Mouse (Mus musculus): ENCODE measurements around the gene Aff1.

Aff1 gene

GRCm38 (mm10) chr5:103726281-103726938, 34.2 kb downstream of the Aff1 start:
- no peak for DNase-seq (ENCODE audit: low spot score)

- DNase-seq (ENCODE audit: low spot score) = no peak
Observed at GRCm38 (mm10) chr5:103727777-103728395, 35.7 kb downstream of the Aff1 start.

- no peak for DNase-seq (ENCODE audit: low spot score)
Observed at GRCm38 (mm10) chr5:103729225-103729624, 37.1 kb downstream of the Aff1 start.

- DNase-seq (ENCODE audit: low spot score) = no peak
Observed at GRCm38 (mm10) chr5:103730142-103730541, 38.0 kb downstream of the Aff1 start.

DNA sequence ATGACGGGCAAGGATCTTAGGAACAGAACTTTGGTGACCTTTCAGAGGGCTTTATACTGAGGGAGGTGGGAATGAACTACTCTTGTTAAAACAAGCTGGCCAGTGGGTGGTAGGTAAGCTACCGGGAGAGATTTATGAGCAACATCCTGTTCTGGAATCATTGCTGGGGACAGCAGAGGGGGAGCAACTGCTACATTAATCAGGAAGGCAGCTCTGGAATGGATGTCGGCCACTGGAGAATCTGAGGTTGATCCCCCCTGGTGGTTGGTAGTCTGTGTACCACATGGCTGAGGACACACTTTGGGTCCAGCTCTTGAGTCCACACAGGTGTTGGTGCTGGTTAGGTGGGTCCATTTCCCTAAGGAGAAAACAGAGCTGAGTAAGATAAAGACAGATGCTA, 38.6 kb downstream of the Aff1 start:
- DNase-seq (ENCODE audit: low spot score) = no peak

GRCm38 (mm10) chr5:103732581-103732980, 40.4 kb downstream of the Aff1 start:
- DNase-seq (ENCODE audit: low spot score) = no peak

- no peak for DNase-seq (ENCODE audit: low spot score)
Observed at GRCm38 (mm10) chr5:103735411-103736112, 43.4 kb downstream of the Aff1 start.

- DNase-seq (ENCODE audit: low spot score) = no peak
Observed at GRCm38 (mm10) chr5:103736553-103737207, 44.5 kb downstream of the Aff1 start.

GRCm38 (mm10) chr5:103737208-103738066, 45.3 kb downstream of the Aff1 start:
- no peak for DNase-seq (ENCODE audit: low spot score)

DNA sequence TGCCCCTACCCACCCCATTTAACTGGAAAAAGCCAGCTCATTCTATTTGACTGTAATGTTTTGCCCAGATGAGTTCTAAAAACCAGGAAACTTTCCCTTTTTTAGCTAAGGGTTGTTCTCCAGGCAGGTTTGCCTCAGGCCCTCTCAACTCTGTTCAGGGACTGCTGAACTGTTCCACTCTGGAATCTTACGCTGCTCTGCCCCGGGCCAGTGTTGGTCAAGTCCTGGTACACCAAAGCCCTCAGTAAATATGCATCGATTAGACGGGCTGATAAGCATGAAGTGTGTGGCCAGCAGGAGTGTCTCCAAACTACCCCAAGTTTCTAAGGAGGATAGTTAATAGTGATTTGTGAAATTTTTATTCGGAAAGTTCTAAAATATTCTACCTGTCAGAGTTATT, 46.3 kb downstream of the Aff1 start:
- DNase-seq (ENCODE audit: low spot score) = no peak

DNA sequence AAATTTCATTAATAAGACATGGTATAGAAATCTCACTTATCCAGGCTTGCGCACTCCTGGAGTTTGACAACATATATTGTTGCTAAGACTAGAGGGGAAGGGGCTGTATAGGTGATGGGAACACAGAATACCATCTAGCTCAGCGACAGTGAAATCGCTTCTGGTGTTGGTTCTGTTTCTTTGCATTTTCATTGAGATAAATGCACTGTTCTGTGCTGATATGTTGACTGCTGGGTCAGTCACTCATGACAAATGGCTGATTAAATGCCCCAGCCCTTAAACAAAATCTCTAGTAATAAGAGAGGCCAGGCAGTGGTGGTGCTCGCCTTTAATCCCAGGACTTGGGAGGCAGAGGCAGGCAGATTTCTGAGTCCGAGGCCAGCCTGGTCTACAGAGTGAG, 47.0 kb downstream of the Aff1 start:
- no peak for DNase-seq (ENCODE audit: low spot score)

GRCm38 (mm10) chr5:103740093-103740902, 48.1 kb downstream of the Aff1 start:
- no peak for DNase-seq (ENCODE audit: low spot score)

DNA sequence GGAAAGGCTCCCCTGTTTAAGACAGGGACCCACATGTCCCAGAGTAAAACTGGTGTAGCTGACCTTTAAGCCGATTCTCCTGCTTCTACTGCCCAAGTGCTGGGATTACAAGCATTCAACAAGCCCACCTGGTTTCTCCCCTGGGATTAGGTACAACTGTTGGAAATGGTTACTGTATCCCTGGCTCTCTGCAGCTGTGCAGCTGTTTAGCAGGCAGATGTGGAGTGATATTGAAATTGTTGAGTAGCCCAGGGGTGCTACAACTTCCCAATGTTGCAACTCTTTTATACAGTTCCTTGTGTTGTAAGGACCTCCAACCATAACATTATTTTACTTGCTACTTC, 48.7 kb downstream of the Aff1 start:
- no peak for DNase-seq (ENCODE audit: low spot score)

DNA sequence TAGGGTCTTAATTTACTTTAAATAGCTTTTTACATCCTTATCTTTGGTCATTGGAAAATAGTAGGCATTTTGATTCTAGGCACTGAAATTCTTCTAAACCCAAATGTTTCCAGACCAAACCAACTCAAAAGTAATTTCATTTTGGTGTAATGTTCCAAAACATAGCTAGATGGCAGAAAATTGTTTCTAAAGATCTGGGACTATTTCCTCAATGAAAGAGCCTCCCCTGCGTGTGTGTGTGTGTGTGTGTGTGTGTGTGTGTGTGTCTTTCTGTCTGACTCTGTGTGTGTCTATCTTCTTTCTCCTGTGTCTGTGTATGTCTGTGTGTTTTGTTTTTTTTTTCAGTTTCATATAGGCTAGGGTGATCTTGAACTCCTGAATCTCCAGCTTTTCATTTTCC, 49.3 kb downstream of the Aff1 start:
- no peak for DNase-seq (ENCODE audit: low spot score)

DNA sequence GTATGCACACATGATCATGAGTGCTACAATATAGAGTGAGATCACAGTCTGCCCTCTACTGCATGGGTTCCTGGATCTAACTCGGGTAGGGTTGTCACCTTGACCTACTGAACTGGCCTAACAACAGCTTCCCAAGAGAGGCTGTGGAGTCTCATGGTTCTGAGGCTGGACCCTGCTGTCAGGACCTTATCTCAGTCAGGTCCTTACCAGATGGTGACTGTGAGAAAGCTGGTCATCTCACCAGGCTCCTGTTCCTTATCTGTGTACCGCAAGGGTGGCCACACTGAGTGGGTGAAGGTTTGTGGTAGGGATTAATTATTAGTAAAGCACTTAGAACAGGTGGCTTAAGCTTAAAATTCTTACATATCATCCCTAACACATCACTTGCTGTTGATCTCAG, 49.8 kb downstream of the Aff1 start:
- no peak for DNase-seq (ENCODE audit: low spot score)

GRCm38 (mm10) chr5:103744531-103744930, 52.4 kb downstream of the Aff1 start:
- no peak for DNase-seq (ENCODE audit: low spot score)

DNA sequence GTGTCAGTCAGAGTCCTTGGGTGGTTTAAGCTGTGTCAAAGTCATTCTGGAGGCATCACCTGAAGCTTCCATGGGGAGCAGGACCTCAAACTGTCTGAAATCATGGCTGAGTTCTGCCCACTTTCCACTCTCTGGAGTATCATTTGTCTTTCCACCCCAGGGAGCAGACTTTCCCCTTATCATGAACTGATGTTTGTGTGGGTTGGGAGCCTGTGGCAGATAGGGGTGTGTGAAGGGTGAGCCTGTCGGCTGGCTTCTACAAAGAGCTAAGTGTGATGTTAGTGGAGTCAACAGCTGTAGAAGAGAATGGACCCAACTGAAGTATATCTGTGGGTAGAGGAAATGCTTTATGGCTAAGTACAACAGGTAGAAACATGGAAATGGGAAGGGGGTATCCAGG, 53.5 kb downstream of the Aff1 start:
- no peak for DNase-seq (ENCODE audit: low spot score)

- DNase-seq (ENCODE audit: low spot score) = no peak
Observed at GRCm38 (mm10) chr5:103746561-103747085, 54.4 kb downstream of the Aff1 start.

GRCm38 (mm10) chr5:103747098-103747497, 54.9 kb downstream of the Aff1 start:
- no peak for DNase-seq (ENCODE audit: low spot score)

- no peak for DNase-seq (ENCODE audit: low spot score)
Observed at GRCm38 (mm10) chr5:103748343-103748742, 56.2 kb downstream of the Aff1 start.

Measured in ovary, postnatal 10 days (tissue).